Mouse (Mus musculus): ENCODE measurements around the gene Bcl9l. TPM values are rescaled to one million over a fixed set of nuclear protein-coding genes. Genes with fewer than 3 reads are reported as not detected.
"Not testable (repeated sequence)": the region's sequence is repeated elsewhere in the genome, so short reads cannot be mapped to it uniquely, and the experiment has no call there.

Gene Bcl9l
- 10 to 100 TPM; 44.6 to 59.4 TPM for total RNA-seq (2021)

DNA sequence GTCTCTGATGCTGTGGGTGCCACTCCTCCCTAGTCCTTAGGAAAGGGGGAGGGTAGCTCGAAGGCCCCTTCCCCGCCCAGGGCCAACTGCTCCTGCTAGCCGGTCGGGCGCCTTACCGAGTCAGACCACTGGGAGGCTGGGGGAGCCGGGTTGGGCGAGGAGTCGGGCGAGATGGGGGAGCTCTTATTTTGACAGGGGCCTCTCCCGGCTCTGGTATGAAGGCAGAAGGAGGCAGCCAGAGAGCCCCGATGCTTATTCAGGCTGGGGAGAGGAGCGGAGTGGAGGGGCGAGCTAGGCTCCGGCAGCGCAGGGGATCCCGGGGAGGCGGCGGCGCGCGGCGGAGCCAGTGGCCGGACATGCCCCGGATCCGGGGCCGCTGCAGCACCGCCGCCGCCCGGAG lies at the start of gene Bcl9l:
Gene Bcl9l, plus strand, starts transcription at position 274 of the 400 bp plus-strand sequence.
- intact Hi-C loops (cut with DNase I) = no loop called here

DNA sequence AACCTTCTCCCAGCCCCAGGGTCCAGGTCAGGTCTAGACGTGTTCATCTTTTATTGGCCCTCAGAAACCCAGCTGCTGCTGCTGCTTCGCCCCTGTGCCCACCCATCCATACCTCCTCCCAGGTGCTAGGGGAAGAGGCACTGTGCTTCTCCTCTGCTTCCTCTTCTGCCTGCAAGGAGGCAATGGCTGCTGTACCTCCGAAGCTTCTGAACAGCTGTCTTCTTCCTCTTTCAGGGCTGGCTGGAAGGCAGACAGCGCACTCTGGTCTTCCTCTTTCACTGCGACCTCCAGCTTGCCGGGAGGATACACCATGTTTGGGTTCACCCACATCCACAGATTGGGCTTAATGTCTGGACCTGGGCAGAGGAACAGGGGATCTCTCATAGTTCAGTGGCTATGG lies 46.9 kb upstream of the Bcl9l start:
- DNase-seq = no peak
- intact Hi-C loops (cut with DNase I) = no loop called here

More for the DNA sequence above, at the start of gene Bcl9l:
- peak; percentile 92 to 93 for DNase-seq

DNA sequence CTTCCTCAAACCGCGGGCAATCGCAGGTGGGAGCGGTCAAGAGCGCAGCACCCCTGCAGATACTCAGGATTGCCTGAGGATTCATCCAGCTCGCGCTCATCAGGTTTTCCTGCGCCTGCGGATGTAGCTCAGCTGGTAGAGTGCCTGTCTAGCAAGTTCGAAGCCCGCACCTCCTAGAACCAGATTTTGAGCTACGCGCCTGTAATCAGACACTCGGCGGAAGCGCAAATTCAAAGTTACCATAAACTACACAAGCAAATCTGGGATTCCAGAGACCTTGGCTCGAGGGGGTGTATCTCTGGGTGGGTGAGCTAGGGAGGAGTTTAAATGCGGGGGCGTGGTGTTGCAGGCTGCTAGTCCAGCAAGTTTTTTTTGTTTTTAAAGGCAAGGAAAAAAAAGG lies 41.7 kb upstream of the Bcl9l start, which contains the start of gene Foxr1:
Gene Foxr1, minus strand, starts transcription at position 176 of the 400 bp plus-strand sequence.
- intact Hi-C loops (cut with DNase I) = no loop called here
- DNase-seq = no peak

DNA sequence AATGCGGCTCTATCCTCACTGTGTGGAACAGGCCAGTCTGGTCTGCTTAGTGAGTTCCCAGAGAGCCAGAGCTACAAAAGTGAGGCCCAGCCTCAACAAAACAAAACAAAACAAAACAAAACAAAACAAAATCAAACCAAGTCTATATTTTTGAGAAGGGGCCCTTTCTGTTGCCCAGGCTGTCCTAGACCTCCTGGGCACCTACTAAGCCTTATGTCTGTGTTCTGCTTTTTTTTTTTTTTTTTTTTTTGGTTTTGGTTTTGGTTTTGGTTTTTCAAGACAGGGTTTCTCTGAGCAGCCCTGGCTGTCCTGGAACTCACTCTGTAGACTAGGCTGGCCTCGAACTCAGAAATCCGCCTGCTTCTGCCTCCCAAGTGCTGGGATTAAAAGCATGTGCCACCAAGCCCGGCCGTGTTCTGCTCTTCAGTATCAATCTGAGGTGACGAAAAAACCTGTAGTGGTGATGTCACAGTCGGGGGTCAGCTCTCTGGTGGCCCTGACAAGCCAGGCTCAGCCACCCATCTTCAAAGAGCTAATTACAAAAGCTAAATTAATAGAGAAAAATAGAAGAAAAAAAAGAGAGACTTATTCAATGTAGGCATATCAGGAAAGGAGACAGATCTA lies 38.1 kb upstream of the Bcl9l start:
- intact Hi-C loops (cut with DNase I); DNase-seq: not testable (repeated sequence)

DNA sequence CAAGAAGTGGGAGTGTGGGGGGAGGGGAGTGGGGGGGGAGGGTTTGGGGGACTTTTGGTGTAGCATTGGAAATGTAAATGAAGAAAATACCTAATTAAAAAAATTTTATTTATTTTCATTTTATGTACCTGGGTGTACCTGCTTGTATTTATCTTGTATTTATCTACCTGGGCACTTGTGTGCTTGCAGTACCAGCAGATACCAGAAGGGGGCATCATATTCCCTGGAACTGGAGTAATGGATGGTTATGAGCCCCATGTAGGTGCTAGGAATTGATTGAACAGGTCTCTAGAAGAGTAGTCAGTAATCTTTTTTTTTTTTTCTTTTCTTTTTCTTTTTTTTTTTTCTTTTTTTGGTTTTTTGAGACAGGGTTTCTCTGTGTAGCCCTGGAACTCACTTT lies 32.2 kb upstream of the Bcl9l start:
- intact Hi-C loops (cut with DNase I) = no loop called here
- no peak for DNase-seq

DNA sequence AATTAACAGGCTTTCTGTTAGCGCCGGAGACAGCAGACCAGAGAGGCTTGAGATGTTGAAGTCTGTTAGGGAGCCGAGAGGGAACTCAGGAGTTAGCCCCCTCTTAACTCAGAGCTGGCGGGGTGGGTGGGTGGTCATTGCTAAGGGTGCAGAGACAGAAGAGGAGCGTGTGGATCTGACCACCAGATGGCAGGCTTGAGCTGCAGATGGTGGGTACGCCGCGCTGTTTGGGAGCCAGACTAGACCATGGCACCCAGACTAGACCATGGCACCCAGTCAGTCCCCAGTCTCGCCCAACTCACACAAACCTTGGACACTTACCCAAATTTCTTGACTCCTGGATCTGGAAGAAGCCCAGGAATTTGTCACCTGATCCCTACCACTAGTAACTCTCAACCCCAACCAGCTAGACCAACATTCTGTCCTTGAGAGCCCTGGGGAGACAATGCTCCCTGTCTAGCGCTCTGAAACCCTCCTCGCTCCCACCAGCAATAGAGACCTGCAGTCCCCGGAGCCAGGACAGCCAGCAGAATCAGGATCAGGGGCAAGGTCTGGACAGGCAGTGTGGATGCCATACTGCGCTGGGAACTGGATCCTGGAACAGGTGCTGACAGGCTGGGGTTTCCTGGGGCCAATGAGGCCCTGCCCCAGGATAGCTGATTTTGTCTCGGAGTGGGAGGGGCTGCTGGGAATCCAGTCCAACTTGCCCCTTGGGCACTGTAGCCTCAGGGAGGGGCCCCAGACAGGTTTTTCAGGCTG lies 28.3 kb upstream of the Bcl9l start:
- DNase-seq = peak; percentile 88 to 92
- intact Hi-C loops (cut with DNase I) = loop anchor here (1.0 to 2.0 kb wide), 3 partner anchors 22 to 198 kb away; no protein-coding TSS in a partner anchor

DNA sequence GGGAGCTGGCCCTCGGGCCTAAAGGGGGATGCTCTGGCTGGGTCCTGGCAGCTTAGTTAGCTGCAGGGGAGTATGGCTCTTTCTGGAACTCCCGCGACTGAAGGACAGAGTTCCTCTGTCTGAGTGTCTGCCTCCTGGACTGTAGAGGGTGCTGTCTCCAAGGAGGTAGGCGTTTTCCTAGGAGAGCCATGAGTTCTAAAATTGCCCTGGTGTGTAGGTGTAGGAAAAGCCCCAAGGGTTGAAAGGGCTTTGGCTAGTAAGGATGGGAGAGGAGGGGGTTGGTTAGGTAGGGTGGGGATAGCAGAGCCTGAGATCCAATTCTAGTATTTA lies 27.8 kb upstream of the Bcl9l start, which contains the start of gene Upk2:
Gene Upk2, minus strand, starts transcription at position 86 of the 330 bp plus-strand sequence.
- intact Hi-C loops (cut with DNase I) = loop anchor here (1.0 to 2.0 kb wide), 3 partner anchors 22 to 197 kb away; no protein-coding TSS in a partner anchor
- no peak for DNase-seq

DNA sequence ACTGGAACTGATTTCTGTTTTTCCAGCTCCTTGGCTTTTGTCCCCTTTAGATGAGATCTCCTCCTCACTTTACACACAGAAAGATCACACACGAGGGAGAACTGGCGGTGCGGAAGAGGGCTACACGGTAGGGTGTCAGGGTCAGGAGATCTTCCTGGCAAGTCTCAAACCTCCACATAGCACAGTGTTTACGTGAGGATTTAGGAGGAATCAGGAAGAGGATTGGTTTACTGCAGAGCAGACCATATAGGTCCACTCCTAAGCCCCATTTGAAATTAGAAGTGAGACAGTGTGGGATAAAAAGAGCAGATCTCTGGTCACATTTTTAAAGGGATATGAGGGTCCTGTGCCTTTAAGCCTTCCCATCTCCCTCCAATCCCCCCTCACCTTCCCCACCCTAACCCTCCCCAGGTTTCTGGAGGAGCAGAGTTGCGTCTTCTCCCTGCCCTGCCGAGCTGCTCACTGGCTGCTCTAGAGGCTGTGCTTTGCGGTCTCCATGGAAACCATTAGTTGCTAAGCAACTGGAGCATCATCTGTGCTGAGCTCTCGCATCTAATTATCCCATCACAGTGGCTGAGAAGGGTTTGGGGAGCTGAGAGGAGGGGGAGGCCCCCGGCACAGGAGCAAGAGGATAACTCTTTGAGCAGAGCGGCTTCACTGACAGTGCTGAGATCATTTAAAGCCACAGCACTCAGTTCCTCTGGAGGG lies 25.4 kb upstream of the Bcl9l start:
- no peak for DNase-seq
- intact Hi-C loops (cut with DNase I) = no loop called here

DNA sequence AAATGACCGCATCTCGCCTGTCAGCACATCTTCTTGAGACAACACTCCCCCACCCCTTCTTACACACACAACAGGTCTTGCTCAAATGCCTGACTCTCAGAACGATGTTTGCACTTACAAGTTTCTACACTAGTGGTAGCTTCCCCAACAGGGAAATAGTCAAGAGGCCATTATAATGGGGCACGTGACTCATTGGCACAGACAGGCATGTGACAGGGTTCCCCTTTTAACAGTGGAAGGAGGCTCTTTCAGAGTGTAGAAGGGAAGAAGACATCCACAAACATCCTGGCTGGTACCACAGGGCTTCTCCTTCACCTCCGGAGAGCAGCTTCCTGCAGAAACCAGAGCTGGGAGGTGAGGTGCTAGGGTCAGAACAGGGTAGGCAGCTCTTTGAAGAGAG lies 20.7 kb upstream of the Bcl9l start:
- DNase-seq = no peak
- intact Hi-C loops (cut with DNase I) = no loop called here

DNA sequence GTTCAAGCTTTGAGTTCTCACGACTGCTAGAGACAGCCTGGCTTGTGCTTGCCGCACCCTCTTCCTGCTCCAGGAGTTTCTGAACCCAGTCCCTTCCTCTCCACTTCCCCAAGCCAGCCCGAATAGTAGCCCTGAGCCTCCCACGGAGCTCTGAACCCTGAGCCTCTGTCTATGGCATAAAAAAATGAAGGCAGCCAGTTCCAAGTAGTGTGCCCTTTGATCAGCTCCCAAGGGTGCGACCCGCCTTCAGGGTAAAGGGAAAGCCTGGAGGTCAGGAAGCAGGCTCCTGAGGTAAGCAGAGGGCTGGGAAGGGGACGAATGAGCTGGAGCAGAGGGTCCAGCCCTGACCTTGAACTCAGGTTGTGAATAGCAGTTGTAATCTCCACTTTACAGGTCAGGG lies 14.4 kb upstream of the Bcl9l start:
- intact Hi-C loops (cut with DNase I) = no loop called here
- no peak for DNase-seq

DNA sequence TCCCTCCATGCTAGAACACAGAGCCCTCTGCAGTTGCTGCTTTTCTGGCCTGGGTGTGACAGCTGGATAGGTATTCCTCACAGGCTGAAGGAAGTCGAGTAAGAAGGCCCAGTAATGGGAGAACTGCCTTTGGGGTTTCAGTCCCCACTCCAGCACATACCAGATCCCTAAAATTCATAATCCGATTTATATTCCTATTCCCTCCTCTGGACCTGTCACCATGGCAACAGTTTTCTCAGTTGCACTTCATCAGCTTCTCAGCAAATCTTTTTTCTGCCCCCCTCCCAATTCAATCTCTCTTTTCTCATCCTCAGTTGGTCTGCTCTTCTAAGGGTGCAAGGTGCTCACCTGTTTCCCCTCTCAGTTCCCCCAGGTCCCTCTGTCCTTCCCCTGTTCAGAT lies 13.8 kb upstream of the Bcl9l start:
- intact Hi-C loops (cut with DNase I) = no loop called here
- no peak for DNase-seq

DNA sequence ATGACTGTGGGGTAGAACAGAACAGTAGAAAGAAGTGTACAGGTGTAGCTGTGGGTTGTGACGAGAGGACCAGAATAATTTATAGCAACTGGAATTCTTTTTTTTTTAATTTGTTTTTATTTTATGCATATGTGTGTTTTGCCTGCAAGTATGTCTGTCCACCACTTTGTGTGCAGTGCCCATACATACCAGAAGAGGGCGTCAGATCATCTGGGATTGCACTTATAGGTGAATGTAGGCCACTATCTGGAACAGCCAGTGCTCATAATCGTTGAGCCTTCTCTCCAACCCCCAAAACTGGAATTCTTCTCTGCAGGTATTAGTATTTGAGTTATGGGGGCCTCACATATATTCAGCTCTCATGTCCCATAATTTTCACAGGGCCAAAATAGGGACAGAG lies 9.4 kb upstream of the Bcl9l start:
- DNase-seq = no peak
- intact Hi-C loops (cut with DNase I) = no loop called here

DNA sequence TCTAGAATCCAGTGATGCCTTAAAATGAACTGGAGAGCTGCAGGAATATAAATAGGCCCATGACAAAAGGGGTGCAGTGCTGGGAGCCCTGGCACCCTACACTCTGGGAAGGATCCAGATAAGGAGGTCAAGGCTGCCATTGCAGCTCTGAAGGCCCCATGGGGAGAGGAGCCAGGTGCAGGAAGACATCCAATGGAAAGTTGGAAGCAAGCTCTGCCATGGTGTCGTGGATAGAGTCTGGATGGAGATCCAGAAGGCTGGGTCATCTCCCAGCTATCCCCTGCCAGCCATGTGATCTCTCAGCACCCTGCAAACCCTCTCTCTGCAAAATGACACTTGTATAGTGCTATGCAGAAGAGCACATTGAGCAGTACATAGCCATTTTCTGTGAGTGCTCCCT lies 8.3 kb upstream of the Bcl9l start:
- peak in 1 of 2 experiments; percentile 72 for DNase-seq
- intact Hi-C loops (cut with DNase I) = no loop called here

DNA sequence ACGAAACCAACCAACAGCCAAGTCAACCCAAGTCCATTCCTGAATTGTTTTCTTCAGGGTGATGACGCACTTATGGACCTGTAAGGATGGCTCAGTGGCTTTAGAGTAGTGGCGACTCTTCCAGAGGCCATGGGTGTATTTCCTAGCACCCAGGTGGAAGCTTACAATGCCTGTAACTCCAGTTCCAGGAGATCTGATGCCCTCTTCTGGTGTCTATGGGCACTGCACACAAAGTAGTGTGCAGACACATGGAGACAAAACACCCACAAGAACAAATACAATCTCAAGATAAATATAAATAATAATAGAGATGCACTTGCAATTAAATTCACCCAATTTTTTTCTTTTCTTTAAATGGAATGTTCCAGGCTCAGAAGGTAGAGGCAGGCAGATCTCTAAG lies 6.7 kb upstream of the Bcl9l start:
- intact Hi-C loops (cut with DNase I) = loop anchor here (2.0 kb wide), 1 partner anchor 21 kb away; the partner anchor contains the start of gene Upk2
- DNase-seq = no peak

DNA sequence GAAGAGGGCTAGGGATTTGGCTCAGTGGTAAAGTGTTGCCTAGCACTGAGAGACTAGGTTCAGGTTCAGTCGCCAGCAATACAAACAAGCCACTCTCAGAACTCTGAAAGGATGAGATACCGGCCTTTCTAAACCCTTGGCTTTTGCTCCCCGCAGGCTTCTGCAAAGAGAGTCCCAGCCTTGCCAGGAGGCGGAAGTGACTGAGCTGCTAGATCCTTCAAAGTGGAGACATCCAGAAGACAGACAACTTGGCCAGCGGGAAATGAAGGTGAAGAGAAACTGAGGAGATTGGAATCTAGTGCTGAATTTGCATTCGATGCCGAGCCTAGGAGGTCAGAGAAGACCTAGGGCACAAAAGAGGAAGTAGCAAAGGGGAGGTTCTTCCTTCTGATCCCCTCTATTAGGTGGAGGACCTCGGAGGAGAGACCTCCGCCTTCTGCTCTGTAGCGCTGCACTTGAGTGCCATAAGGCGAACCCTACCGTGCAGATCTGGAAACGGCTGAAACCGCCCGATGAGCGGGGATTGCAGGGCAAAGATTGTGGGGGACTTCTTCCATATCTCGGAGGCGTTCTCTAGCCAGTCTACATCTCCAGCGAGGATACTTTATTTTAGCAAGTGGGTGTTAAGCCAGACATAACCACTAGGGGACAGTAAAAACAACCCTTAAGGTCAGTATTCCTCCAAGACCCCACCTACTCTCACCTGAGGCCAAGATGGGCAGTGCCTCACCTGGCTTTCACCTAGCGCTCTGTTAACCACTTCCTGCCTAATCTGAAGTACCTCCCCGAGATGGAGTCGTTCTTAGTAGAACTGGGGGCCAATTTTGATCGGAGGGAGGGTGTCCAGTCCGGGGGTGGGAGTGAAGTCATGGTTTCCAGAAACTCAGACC lies 5.0 kb upstream of the Bcl9l start:
- intact Hi-C loops (cut with DNase I) = loop anchor here (2.0 kb wide), 1 partner anchor 23 kb away; the partner anchor contains the start of gene Upk2
- peak; percentile 59 to 76 for DNase-seq

DNA sequence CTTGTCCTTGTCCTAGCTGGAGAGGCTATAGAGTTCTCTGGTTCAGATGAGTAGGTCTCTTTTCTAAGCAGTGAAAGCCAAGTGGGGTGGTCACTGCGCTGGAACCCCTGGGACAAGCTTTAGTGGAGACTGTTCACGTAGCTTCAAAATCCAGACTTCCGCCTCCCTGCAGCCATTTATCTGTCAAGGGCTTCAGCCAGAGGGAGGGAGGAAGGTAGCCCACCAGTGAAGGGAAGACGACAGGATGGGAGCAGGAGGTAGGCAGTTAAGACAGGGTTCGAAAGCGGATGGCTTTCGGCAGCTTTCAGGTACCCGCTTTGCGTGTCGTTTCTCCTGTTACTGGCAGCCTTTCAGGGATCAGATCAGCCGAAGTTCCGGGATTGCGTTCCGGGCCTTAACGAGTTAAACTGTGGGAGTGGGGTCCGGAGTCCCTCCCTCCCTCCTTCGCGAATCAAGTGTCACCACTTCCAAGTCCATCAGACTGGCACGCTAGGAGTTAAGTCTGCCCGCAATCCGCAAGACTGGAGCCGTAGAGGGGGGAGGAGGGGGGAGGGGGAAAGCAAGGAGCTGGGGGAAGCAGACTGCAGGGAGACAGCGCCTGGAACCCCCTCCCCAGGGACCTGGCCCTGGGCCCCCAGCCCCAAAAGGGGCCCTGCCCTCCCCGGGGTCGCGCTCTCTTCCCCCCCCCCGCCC lies 4.2 kb upstream of the Bcl9l start:
- DNase-seq = peak; percentile 68 to 78
- intact Hi-C loops (cut with DNase I) = no loop called here

DNA sequence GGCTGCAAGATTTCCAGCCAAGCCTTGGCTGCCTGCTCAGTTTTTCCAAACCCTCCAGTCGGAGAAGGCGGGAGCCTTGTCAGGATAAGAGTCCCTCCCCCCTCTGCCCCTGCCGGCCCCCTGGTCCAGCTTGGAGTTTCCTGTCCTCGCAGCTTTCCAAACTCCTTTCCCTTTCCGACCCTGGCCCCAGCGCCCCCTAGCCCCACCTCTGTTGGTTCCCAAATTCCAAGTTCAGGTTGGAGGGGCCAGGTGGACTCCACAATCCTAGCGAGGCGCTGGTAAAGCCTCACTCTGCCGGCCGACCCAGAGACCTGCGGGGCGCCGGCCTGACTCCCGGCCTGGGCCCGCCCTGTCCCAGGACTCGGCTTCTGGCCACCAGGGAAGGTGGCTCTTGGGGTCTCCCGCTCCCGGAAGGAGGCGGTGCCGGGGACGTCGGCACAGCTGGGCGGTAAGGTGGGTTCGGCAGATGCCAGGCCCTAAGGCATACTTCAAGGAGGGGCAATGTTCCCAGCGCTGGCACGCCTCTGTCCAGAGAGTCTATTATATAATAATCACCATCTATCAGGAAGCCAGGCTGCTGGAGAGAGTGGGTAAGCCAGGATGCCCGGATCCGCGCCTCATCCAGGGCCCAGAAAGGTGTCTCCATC lies 3.5 kb upstream of the Bcl9l start:
- intact Hi-C loops (cut with DNase I) = no loop called here
- peak; percentile 82 to 91 for DNase-seq

DNA sequence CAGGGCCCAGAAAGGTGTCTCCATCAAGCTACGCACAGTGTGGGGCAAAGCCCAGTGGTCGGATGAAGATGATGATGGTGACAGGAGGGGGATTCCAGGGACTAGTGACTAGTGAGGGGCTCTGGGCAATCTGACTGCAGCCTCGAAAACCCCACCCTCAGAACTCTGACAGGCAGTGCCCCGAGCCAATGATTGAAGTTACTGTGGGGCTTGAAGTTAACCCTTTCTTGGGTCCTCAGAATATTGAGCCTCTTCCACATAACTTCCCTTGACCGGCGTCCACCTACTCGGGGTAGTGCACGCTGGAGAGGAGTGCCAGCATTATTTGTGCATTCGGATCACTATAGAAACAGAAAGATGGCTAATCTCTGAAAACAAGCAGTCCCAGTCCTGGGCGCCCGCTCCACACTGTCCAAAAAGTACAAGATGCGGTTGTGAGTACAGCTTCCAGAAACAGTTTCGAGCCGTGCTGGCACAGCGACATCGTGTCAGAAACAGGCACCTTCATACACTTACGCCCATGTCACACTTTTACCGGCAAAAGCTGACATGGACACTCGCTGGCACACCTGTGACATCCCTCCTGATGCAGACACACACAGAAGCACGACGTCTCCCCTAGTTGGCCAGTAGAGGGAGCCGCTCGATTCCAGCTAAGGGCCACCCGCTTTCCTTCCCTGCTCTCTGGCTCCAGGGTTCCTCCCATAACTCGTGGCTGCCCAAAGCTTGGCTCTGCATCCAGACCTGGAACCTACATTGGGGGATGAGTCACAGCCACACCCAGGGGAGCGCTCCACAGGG lies 2.8 kb upstream of the Bcl9l start:
- intact Hi-C loops (cut with DNase I) = loop anchor here (1.0 kb wide), 1 partner anchor 22 kb away; no protein-coding TSS in a partner anchor

More for the DNA sequence above, 2.8 kb upstream of the Bcl9l start:
- DNase-seq = peak; percentile 91 to 92

Measured in heart, postnatal 36 days (tissue).